Mouse (Mus musculus) spleen, adult 2 months (tissue): ENCODE measurements around the gene Pde3a.

Experiments
- CTCF ChIP-seq: fragments of 200-500 bp; IDR thresholded peaks from 2 replicates; pipeline ENCODE4 v1.5.1; 2011; ENCODE audit warnings: mild to moderate bottlenecking, inconsistent platforms; ENCODE audit not compliant: insufficient read depth, insufficient read length, insufficient replicate concordance; ENCODE audit errors: extremely low read depth
- POLR2A ChIP-seq: fragments of 200-500 bp; IDR thresholded peaks from 2 replicates; pipeline ENCODE4 v1.6.1; 2011; ENCODE audit warnings: low read depth, low read length, inconsistent platforms

DNA sequence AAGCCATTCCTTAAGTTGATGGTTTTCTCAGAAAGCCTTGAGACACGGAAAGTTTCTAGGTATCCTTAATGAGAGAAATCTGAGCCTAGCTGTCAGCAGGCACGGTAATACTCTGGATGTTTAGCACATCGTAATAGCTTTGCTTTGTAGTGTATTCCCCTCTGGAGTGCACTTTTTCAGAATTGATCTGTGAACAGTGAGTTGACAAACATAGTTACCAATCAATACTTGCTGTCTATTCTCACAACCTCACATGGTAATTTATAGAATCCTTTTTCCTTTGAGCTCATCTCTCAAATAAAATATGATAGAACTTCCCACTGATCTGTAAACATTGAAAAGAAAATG lies 21.4 kb upstream of the Pde3a start:
- TF ChIP-seq CTCF = no peak
- no peak for TF ChIP-seq POLR2A
